In genomic region chr5:86065101-86065875, GRCm38 (mm10) we compare ENCODE assay signal across 8 mouse cellular contexts. TPM values are rescaled to one million over a fixed set of nuclear protein-coding genes. Genes with fewer than 3 reads are reported as not detected.
DNase-seq lines count a peak whose midpoint lies in the region; ATAC-seq lines count a peak whose summit lies in the region.

TSS of gene Cenpc1 (minus strand) at chr5:86065583.

- H3K36me3 ChIP-seq in intestine, embryonic 14.5 days (ENCODE audit: control insufficient read depth, insufficient read depth, low read length) = no peaks in the 10 kb centered on the region

- peak within 1 kb of the TSS; percentile 75 for H3K4me3 ChIP-seq in intestine, embryonic 14.5 days (ENCODE audit: low read depth, low read length)

- peak; percentile 92 for ATAC-seq in intestine, embryonic 14.5 days (replicated peaks; ENCODE audit: low FRiP score, low TSS enrichment, low read depth)

- H3K9ac ChIP-seq in intestine, embryonic 14.5 days (ENCODE audit: low read length) = peak within 1 kb of the TSS; percentile 78

- peak within 1 kb of the TSS; percentile 81 for H3K4me2 ChIP-seq in intestine, embryonic 14.5 days (ENCODE audit: low read length)

- peak within 1 kb of the TSS; percentile 88 for H3K27ac ChIP-seq in intestine, embryonic 14.5 days (ENCODE audit: low read depth)

- no peaks in the 10 kb centered on the region for H3K27me3 ChIP-seq in intestine, embryonic 14.5 days (replicated peaks; ENCODE audit: control insufficient read depth, insufficient read depth, low read length)

- H3K4me1 ChIP-seq in intestine, embryonic 14.5 days (replicated peaks; ENCODE audit: control insufficient read depth, insufficient read depth, low read length) = no peaks in the 10 kb centered on the region

- DNase-seq in adrenal gland, adult 18-20 months (ENCODE audit: low spot score in 2 of 2) = peak; percentile 95 to 96
- peak; percentile 97 for DNase-seq in embryo, embryonic 11 days
- peak; percentile 96 for DNase-seq in gastrocnemius, postnatal 25 days
- peak; percentile 100 for DNase-seq in intestine, embryonic 14.5 days (ENCODE audit: low spot score)
- DNase-seq in left cerebral cortex, postnatal 14 days (ENCODE audit: low spot score in 2 of 2) = peak; percentile 93 to 95
- peak; percentile 97 for DNase-seq in mesoderm, embryonic 11.5 days (ENCODE audit: low read depth, low spot score)
- peak; percentile 92 to 95 for DNase-seq in right cerebral cortex, postnatal 36 days (ENCODE audit: low spot score in 2 of 2)
- DNase-seq in yolk sac, embryonic 10.5 days (ENCODE audit: low spot score) = peak; percentile 99

- intact Hi-C loops in left cerebral cortex, postnatal 14 days (cut with DNase I) = loop anchor here (5.0 kb wide), 1 partner anchor 102 kb away; no protein-coding TSS in a partner anchor

- H3K9me3 ChIP-seq in intestine, embryonic 14.5 days (ENCODE audit: control insufficient read depth, low read length) = no peaks in the 10 kb centered on the region

- WGBS in intestine, embryonic 14.5 days = under 1% methylated on average over 60 of the region's 60 CpGs

RNA-seq across cellular contexts. Expression of gene Cenpc1, which starts in this region (rescaled TPM):
- 10 to 100 TPM; 10.6 to 13.0 TPM for total RNA-seq in adrenal gland, adult 18-20 months (2021)
- 1 to 10 TPM; 3.2 to 3.7 TPM for total RNA-seq in gastrocnemius, postnatal 25 days (2021)
- 30.5 and 32.4 TPM in 2 replicates for polyA plus RNA-seq in intestine, embryonic 14.5 days (2014; fragmentation: Nextera tagmentation; extraction: Ambion mirVana)
- total RNA-seq in left cerebral cortex, postnatal 14 days (2021) = 10 to 100 TPM; 23.1 to 24.2 TPM

Comparison
In these comparisons a context has a peak if more than half of its experiments do, and no peak if none do; other contexts are left out.
1. Peak in every context shown above with its lines: DNase-seq, ATAC-seq, H3K4me3 ChIP-seq and H3K27ac ChIP-seq.